Mouse (Mus musculus): ENCODE measurements at regions not wholly inside any gene's neighbourhood (a gene's known extent, or its start where the extent isn't known, plus 50 kb on each side); places are given as distances from the start of the nearest gene placed in this dataset.

- TF ChIP-seq CTCF (IDR thresholded peaks at IDR 0.05; ENCODE audit: low read depth, low read length) (no peak), GATA1 (IDR thresholded peaks at IDR 0.05; ENCODE audit: borderline replicate concordance, low read length) (no peak), TAL1 (conservative IDR thresholded peaks at IDR 0.05; ENCODE audit: low read depth, low read length) (no peak), POLR2AphosphoS5 (IDR thresholded peaks at IDR 0.05; ENCODE audit: insufficient replicate concordance, low read depth, low read length) (no peak)
These were observed 412.3 kb downstream of the Ajap1 start for GRCm38 (mm10) chr4:153070190-153070745.

Measured in G1E (cell line).